Mouse (Mus musculus): Measurements from ENCODE around the gene Synm. TPM values are rescaled to one million over a fixed set of nuclear protein-coding genes. Genes with fewer than 3 reads are reported as not detected.

Gene Synm
- polyA plus RNA-seq, 1 experiment from 2014 or later: 7.1 TPM

- ATAC-seq: no peak
- H3K9me3 ChIP-seq (ENCODE audit: control insufficient read depth, low read length): no peaks in the 10 kb centered on the region
- H3K9ac ChIP-seq (ENCODE audit: low read depth, low read length): no peak overlapping the region
- no peaks in the 10 kb centered on the region for H3K27me3 ChIP-seq (replicated peaks; ENCODE audit: control insufficient read depth, insufficient read depth, low read length)
- 88% methylated on average over 28 of the region's 28 CpGs for WGBS
- H3K4me2 ChIP-seq (ENCODE audit: low read length): no peak overlapping the region
- no peak overlapping the region for H3K27ac ChIP-seq (ENCODE audit: low read depth, low read length)
- no peaks in the 10 kb centered on the region for H3K36me3 ChIP-seq (ENCODE audit: control insufficient read depth, insufficient read depth, low read length)
- H3K4me1 ChIP-seq (ENCODE audit: control insufficient read depth, insufficient read depth, low read depth, low read length): no peaks in the 10 kb centered on the region; the same call in 1 of the 2 replicates
- no peak overlapping the region for H3K4me3 ChIP-seq (ENCODE audit: low read length)
Measured at GRCm38 (mm10) chr7:67697892-67698630, 61.5 kb downstream of the Synm start.

DNA sequence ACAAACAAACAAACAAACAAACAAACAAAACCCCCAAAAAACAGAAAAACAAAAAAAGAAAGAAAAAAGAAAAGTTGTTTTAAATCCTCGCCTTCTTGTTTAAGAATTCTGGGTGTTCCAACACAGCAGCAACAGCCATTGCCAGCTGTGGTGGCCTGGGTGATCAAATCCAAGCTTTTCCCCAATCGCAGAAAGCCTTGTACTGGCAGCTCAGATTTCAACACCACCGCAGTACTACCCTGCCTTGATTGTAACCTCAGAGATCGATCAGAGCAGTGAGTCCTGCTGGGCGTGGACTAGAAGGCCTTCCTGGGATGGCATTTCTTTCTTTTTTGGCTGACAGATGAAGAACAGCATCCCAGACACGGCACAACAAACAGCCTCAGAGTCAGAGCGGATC is 63.6 kb downstream of the Synm start:
- no peak overlapping the region for H3K4me3 ChIP-seq (ENCODE audit: low read length)
- H3K9ac ChIP-seq (ENCODE audit: low read depth, low read length): no peak overlapping the region
- no peak overlapping the region for H3K27ac ChIP-seq (ENCODE audit: low read depth, low read length)
- H3K4me2 ChIP-seq (ENCODE audit: low read length): no peak overlapping the region
- H3K36me3 ChIP-seq (ENCODE audit: control insufficient read depth, insufficient read depth, low read length): no peaks in the 10 kb centered on the region
- no peaks in the 10 kb centered on the region for H3K4me1 ChIP-seq (ENCODE audit: control insufficient read depth, insufficient read depth, low read depth, low read length)
- no peaks in the 10 kb centered on the region for H3K9me3 ChIP-seq (ENCODE audit: control insufficient read depth, low read length)
- 88% methylated on average over 7 of the region's 7 CpGs for WGBS
- no peak for ATAC-seq
- no peaks in the 10 kb centered on the region for H3K27me3 ChIP-seq (replicated peaks; ENCODE audit: control insufficient read depth, insufficient read depth, low read length)

DNA sequence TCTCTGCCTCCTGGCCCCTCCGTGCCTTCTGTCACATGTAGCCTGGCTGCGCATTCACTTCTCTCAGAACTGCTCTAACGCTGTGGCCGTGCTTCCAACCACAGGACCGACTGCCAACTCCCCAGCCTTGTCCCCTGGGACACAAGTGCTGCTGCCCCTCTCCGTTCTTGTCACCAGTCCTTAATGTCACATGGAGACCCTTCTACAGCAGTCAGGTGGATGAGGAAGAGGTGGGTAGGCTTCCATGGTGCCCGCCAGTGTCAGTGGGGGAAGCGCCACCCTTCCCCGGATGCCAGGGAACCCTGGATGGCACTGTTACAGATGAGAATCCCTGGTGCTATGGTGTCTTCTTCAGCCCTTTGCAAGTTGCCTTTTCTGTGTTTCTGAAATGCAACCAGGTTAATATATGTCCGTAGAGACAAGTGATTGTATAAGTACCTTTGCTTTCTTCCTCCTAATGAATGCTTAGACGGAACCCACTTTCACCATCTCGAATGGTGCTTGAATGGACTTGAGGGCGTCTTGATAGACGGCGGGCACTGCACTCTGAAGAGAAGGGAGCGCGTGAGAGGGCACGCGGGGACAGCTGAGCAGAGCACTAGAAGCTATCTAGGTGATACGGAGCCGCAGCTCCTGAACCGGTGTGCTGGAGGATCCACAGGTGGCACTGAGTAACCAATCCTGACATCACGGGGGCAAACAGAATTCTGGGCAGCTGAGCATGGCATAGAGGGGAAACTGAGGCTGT is 66.6 kb downstream of the Synm start:
- no peak for ATAC-seq
- Histone ChIP-seq H3K27me3 (replicated peaks; ENCODE audit: control insufficient read depth, insufficient read depth, low read length) (no peaks in the 10 kb centered on the region), H3K4me1 (ENCODE audit: control insufficient read depth, insufficient read depth, low read depth, low read length) (no peaks in the 10 kb centered on the region), H3K4me2 (ENCODE audit: low read length) (no peak overlapping the region), H3K27ac (ENCODE audit: low read depth, low read length) (no peak overlapping the region), H3K9me3 (ENCODE audit: control insufficient read depth, low read length) (no peaks in the 10 kb centered on the region), H3K36me3 (ENCODE audit: control insufficient read depth, insufficient read depth, low read length) (no peaks in the 10 kb centered on the region), H3K9ac (ENCODE audit: low read depth, low read length) (no peak overlapping the region; the same call in 1 of the 2 replicates), H3K4me3 (ENCODE audit: low read length) (no peak overlapping the region)
- WGBS: 90% methylated on average over 23 of the region's 23 CpGs

DNA sequence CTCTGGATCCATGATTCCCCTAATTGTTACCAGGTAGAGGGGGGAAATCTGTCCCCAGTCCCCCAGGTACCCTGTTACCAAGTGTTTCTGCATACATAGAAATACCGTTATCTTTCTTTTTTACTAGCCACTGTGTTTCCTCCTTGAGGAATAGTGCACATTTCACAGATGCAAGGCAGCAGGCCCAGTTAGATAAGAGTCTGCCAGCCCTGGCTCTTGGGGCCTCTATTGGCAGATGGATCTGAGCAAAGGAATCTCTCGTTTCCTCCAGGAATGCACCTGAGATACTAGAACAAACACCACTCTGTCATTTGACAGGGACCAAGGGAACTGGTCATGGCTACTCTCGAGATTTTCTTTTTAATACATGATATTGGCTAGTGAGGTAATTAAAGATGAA is 67.4 kb downstream of the Synm start:
- no peaks in the 10 kb centered on the region for H3K9me3 ChIP-seq (ENCODE audit: control insufficient read depth, low read length)
- H3K36me3 ChIP-seq (ENCODE audit: control insufficient read depth, insufficient read depth, low read length): no peaks in the 10 kb centered on the region
- H3K4me1 ChIP-seq (ENCODE audit: control insufficient read depth, insufficient read depth, low read depth, low read length): no peaks in the 10 kb centered on the region
- no peak overlapping the region for H3K27ac ChIP-seq (ENCODE audit: low read depth, low read length)
- H3K4me2 ChIP-seq (ENCODE audit: low read length): no peak overlapping the region
- H3K9ac ChIP-seq (ENCODE audit: low read depth, low read length): no peak overlapping the region
- no peaks in the 10 kb centered on the region for H3K27me3 ChIP-seq (replicated peaks; ENCODE audit: control insufficient read depth, insufficient read depth, low read length)
- ATAC-seq: no peak
- 75% methylated on average over 3 of the region's 3 CpGs for WGBS
- no peak overlapping the region for H3K4me3 ChIP-seq (ENCODE audit: low read length)

- no peak for ATAC-seq
Measured at GRCm38 (mm10) chr7:67691036-67691435, 68.5 kb downstream of the Synm start.

DNA sequence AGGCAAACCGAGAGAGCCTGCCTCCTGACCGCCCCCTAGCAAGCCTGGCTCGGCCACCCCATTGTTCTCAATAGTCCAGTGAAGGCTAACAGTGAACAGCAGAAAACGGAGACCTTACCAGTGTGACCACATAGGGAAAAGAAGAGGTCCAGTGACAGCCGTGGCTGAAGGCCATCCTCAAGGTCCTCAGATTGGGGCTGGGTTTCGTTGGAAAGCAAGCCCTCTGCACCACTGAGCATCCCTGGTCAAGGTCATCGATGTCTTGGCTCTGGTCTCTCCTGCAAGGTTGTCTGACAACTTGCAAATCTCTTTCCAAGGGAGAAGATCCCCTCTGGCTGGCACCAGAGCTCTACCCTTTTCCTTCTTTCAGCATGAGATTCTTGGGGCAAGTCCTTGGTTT is 69.7 kb downstream of the Synm start:
- 81% methylated on average over 7 of the region's 7 CpGs for WGBS

More at GRCm38 (mm10) chr7:67691036-67691435, 68.5 kb downstream of the Synm start:
- H3K4me3 ChIP-seq (ENCODE audit: low read length): no peak overlapping the region
- H3K27me3 ChIP-seq (replicated peaks; ENCODE audit: control insufficient read depth, insufficient read depth, low read length): no peaks in the 10 kb centered on the region
- H3K36me3 ChIP-seq (ENCODE audit: control insufficient read depth, insufficient read depth, low read length): no peaks in the 10 kb centered on the region
- WGBS: 83% methylated on average over 6 of the region's 6 CpGs
- no peaks in the 10 kb centered on the region for H3K9me3 ChIP-seq (ENCODE audit: control insufficient read depth, low read length)
- no peaks in the 10 kb centered on the region for H3K4me1 ChIP-seq (ENCODE audit: control insufficient read depth, insufficient read depth, low read depth, low read length)
- H3K9ac ChIP-seq (ENCODE audit: low read depth, low read length): no peak overlapping the region
- no peak overlapping the region for H3K27ac ChIP-seq (ENCODE audit: low read depth, low read length)
- no peak overlapping the region for H3K4me2 ChIP-seq (ENCODE audit: low read length)

GRCm38 (mm10) chr7:67688281-67688680 is 71.3 kb downstream of the Synm start:
- no peak overlapping the region for H3K9ac ChIP-seq (ENCODE audit: low read depth, low read length)
- H3K9me3 ChIP-seq (ENCODE audit: control insufficient read depth, low read length): no peaks in the 10 kb centered on the region
- no peak overlapping the region for H3K4me3 ChIP-seq (ENCODE audit: low read length)
- no peak overlapping the region for H3K27ac ChIP-seq (ENCODE audit: low read depth, low read length)
- ATAC-seq: no peak
- H3K4me2 ChIP-seq (ENCODE audit: low read length): no peak overlapping the region
- H3K36me3 ChIP-seq (ENCODE audit: control insufficient read depth, insufficient read depth, low read length): no peaks in the 10 kb centered on the region
- 43% methylated on average over 3 of the region's 3 CpGs for WGBS
- no peaks in the 10 kb centered on the region for H3K27me3 ChIP-seq (replicated peaks; ENCODE audit: control insufficient read depth, insufficient read depth, low read length)
- no peaks in the 10 kb centered on the region for H3K4me1 ChIP-seq (ENCODE audit: control insufficient read depth, insufficient read depth, low read depth, low read length)

More for the DNA sequence above, 69.7 kb downstream of the Synm start:
- Histone ChIP-seq H3K27ac (ENCODE audit: low read depth, low read length) (no peak overlapping the region), H3K4me3 (ENCODE audit: low read length) (no peak overlapping the region), H3K27me3 (replicated peaks; ENCODE audit: control insufficient read depth, insufficient read depth, low read length) (no peaks in the 10 kb centered on the region), H3K9ac (ENCODE audit: low read depth, low read length) (no peak overlapping the region), H3K36me3 (ENCODE audit: control insufficient read depth, insufficient read depth, low read length) (no peaks in the 10 kb centered on the region), H3K4me2 (ENCODE audit: low read length) (no peak overlapping the region), H3K9me3 (ENCODE audit: control insufficient read depth, low read length) (no peaks in the 10 kb centered on the region), H3K4me1 (ENCODE audit: control insufficient read depth, insufficient read depth, low read depth, low read length) (no peaks in the 10 kb centered on the region)
- no peak for ATAC-seq

- 95% methylated on average over 3 of the region's 3 CpGs for WGBS
- Histone ChIP-seq H3K9me3 (ENCODE audit: control insufficient read depth, low read length) (no peaks in the 10 kb centered on the region), H3K4me3 (ENCODE audit: low read length) (no peak overlapping the region), H3K4me1 (ENCODE audit: control insufficient read depth, insufficient read depth, low read depth, low read length) (no peaks in the 10 kb centered on the region), H3K9ac (ENCODE audit: low read depth, low read length) (no peak overlapping the region), H3K27ac (ENCODE audit: low read depth, low read length) (no peak overlapping the region), H3K4me2 (ENCODE audit: low read length) (no peak overlapping the region), H3K27me3 (replicated peaks; ENCODE audit: control insufficient read depth, insufficient read depth, low read length) (no peaks in the 10 kb centered on the region), H3K36me3 (ENCODE audit: control insufficient read depth, insufficient read depth, low read length) (no peaks in the 10 kb centered on the region)
- no peak for ATAC-seq
Measured at GRCm38 (mm10) chr7:67686545-67686944, 73.0 kb downstream of the Synm start.

DNA sequence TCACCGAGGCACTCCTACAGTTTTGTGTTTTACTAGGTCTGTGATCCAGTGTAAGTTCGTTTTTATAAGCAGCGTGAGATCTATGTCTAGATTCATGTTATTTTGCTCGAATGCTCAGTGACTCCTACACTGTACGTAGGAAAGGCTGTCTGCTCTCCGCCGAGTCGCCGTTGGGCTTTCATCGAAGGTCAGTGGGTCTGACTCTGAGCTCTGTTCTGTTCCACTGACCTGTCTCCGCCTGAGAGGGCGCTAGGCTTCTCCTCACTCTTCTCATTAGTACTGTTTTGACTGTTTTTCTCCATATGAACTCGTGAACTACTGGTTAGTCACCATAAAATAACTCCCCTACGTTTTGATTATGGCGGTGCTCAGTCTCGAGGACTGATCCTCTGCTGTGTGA is 76.5 kb downstream of the Synm start:
- H3K4me1 ChIP-seq (ENCODE audit: control insufficient read depth, insufficient read depth, low read depth, low read length): no peaks in the 10 kb centered on the region
- 88% methylated on average over 16 of the region's 16 CpGs for WGBS

More for the DNA sequence above, 76.5 kb downstream of the Synm start:
- Histone ChIP-seq H3K27me3 (replicated peaks; ENCODE audit: control insufficient read depth, insufficient read depth, low read length) (no peaks in the 10 kb centered on the region), H3K4me3 (ENCODE audit: low read length) (no peak overlapping the region), H3K4me2 (ENCODE audit: low read length) (no peak overlapping the region), H3K27ac (ENCODE audit: low read depth, low read length) (no peak overlapping the region), H3K36me3 (ENCODE audit: control insufficient read depth, insufficient read depth, low read length) (no peaks in the 10 kb centered on the region), H3K9ac (ENCODE audit: low read depth, low read length) (no peak overlapping the region), H3K9me3 (ENCODE audit: control insufficient read depth, low read length) (no peaks in the 10 kb centered on the region)
- no peak for ATAC-seq
